Mouse (Mus musculus) inflammation-experienced regulatory T-cells, adult 6 months (primary cell): Measurements from ENCODE around the gene Nt5c. TPM values are rescaled to one million over a fixed set of nuclear protein-coding genes. Genes with fewer than 3 reads are reported as not detected.
"Not testable (repeated sequence)": the region's sequence is repeated elsewhere in the genome, so short reads cannot be mapped to it uniquely, and the experiment has no call there.

ENCODE experiments used
- ATAC-seq: one replicate; pipeline ENCODE4 v1.8.0; 2017
- polyA plus RNA-seq, 3 experiments: library from polyadenylated mRNA; unstranded; fragments of 100-300 nt; shearing (Covaris generic); gene quantifications; one replicate each; pipeline ENCODE4 v1.2.1; 2017

Nt5c gene
- polyA plus RNA-seq, 3 experiments from 2014 or later = 242 to 269 (median 245) TPM

DNA sequence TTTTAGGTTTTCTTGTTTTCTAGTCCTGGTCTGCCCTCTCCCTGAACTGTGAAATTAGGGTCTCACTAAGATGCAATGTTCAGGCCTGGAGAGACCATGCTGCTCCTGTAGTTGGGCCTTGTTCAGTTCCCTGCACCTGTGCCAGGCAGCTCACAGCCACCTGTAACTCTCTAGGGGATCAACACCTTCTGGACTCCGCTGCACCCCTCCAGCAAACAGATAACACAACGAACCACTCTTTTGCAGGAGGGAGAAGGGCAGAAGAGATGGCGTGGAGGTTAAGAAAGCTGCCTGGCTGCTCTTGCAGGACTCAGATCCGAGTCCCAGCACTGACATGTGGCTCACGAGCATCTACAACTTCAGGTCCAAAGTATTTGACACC lies 18.8 kb upstream of the Nt5c start:
- ATAC-seq = no peak

DNA sequence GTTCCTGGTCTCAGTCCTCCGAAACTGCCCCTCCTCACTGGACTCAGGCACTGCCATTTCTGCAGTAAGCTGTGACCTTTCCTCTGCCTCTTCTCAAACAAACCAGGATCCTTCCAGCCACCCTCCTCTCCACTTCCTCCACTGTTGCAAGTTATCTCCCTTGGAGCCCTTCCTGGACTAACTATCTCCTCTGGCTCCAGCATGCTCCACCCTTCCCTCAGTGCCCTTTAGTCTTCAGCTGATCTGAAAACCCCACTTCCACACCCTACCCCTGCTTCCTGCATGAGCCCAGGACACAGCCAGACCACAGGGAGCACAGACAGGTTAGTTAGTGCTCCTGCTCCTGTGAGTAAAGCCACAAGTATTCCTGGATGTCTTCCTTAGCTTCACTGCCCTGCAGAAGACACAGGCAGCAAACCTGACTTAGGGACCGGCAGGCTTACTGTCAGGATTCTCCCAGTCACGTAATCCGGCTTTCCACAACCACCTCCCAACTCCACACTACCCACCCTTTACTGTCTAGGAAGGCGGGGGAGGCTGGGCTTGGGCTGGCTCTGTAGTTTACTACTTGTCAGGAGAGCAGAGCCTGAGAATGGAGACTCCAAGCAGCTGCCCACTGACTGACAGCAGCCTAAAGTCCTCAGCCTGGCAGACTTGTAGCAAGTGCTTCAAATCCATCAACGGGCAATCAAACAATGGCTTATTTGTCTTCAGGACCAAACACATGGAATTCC lies 18.3 kb upstream of the Nt5c start:
- no peak for ATAC-seq

DNA sequence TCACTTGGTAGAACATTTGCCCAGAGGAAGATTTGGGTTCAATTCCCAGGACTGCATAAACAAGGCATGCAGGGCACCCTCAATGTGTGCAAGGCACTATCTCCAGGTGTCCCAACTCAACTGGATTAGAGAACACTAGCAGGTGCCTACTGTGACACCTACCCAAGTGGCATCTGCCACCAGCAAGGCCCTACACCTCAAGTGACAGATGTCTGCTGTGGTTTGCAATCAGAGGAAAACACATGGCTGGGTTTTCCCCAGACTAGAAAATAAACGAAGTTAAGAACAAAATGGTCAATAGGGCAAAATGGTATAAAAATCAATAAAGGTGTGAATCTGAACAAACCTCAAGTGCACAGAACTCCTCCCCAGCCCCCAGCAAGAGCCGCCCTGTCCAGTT lies 16.4 kb upstream of the Nt5c start:
- ATAC-seq = peak; percentile 76

DNA sequence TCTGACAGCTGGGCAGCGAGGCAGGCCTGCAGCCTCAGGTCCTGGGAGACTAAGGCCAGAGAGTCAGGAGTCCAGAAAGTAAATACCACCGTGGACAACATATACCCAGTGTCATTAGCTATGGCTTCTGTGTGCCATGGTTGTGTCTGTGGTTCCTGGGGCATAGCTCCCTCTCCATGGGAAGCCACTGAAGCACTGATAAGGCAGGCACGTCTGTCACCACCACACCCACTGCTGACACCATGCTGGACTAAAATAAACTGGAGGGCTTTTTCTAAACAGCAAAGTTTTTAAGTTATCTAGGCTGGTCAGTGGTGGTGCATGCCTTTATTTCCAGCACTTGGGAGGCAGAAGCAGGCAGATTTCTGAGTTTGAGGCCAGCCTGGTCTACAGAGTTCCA lies 14.9 kb upstream of the Nt5c start:
- no peak for ATAC-seq

DNA sequence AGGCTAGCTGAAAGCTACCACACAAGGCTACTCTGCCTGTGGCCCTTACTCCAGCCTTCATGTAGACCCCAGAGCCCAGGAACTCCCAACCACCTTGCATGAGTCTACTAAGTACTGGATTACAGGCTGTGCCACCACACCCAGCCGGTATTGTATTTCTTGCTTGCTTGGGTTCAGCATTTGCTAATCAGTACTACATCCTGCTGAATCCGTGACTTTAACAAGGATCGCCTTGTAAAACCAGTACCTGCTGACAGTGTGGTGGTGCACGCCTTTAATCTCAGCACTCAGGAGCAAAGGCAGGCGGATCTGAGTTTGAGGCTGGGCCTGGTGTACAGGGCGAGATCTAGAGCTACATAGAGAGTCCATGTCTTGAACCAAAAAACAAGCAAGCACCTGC lies 11.0 kb upstream of the Nt5c start:
- ATAC-seq = no peak

DNA sequence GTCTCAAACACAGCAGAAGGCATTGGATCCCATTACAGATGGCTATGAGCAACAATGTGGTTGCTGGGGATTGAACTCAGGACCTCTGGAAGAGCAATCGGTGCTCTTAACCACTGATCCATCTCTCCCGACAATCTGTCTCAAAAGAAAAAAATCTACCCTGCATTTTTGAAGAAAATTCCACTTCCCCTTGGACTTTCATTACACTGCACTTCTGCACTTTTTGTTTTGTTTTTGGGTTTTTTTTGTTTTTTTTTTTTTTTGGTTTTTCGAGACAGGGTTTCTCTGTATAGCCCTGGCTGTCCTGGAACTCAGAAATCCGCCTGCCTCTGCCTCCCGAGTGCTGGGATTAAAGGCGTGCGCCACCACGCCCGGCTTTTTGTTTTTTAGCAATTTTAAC lies 4.9 kb upstream of the Nt5c start:
- ATAC-seq = not testable (repeated sequence)

DNA sequence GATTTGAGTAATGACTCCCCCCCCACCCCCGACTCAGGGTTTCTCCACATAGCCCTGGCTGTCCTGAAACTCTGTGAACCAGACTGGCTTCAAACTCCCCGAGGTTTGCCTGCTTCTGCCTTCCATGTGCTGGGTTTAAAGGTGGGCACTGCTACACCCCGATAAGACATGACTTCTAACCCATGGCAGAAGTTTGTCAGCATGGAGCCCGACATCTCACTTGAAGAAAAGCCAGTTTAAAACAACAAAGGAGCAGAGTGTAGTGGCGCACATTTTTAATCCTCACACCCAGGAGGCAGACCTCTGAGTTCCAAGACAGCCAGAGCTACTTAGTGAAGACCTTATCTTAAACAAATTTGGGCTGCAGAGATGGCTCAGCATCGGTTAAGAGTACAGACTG lies 725 bp upstream of the Nt5c start:
- ATAC-seq = no peak

DNA sequence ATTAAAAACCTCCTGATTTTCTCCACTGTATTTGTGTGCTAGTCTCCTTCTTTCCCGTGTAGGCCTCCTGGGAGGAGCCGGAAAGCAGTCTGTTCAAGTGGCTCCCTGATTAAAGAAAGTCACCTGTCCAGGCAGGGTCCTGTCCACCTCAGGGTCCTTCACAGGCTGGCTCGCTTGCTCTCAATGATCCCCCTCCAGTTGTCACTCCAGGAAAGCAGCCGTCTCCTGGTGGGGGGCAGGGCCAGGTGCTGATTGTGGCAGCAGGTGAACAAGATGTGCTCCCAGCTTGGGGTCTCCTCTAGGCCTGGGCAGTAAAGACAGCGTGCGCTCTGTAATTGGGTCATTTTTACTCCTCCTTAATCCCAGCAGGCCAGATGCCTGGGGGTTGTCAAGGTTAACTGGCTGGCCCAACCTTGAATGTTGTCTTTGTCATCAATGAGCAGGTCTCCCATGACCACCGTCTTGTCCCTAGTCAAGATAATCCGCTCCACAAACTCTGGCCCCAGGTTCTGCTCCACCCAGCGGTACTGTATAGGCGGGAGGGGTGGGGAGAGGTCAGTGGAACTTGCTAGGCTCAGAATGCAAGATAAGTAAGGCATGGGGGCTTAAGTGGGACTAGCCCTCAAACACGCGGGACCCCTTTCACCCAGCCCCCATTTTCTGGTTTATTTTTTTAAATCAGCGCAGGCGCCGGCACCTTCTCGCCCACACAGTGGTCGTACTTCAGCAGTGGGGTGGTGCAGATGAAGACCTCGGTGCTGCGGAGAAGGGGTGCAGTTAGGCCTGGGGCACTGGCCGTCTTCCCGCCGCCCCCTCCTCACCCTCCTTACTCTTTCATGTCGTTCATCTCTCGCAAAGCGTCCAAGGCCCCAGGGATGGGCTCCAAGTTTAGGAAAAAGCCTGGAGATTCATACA lies 964 bp downstream of the Nt5c start:
- no peak for ATAC-seq

DNA sequence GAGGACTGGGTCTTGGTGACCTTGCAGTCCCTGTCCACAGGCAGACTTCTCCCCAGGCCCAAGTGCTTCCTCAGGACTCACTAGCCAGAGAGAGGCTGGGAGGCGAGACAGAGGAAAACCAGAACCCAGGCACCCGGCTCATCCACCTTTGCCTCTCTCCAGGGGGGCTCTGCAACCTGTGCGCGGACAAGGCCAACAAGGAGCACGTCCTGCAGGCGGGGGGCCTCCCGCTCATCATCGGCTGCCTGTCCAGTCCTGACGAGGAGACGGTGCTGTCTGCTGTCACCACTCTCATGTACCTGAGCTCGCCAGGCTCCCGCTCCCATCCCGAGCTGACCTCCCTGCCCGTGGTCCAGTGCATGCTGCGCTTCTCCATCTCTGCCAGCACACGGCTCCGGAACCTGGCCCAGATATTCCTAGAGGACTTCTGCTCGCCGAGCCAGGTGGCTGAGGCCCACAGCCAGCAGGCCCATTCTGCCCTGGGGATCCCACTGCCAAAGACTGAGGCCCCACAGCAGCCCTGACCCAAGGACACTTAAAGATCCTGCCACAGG lies 3.0 kb downstream of the Nt5c start:
- no peak for ATAC-seq

DNA sequence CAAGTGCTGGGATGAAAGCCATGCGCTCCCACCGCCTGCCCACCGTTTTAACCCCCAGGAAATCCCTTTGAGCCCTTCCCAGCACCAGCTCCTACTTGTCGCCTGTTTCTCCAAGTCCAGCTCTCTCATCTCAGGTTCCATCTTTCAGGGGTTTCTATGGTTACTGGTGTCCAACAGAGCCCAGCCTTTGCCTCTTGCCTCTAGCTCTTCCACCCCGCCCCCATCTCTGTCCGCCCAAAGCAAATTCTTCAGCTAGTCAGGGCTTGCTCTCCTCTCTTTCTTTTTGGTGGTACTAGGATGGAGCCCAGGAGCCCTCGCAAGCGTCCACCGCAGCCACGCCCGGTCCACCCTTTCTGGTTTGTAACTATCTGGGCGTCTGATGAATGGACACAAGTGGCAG lies 6.5 kb downstream of the Nt5c start:
- ATAC-seq = no peak

DNA sequence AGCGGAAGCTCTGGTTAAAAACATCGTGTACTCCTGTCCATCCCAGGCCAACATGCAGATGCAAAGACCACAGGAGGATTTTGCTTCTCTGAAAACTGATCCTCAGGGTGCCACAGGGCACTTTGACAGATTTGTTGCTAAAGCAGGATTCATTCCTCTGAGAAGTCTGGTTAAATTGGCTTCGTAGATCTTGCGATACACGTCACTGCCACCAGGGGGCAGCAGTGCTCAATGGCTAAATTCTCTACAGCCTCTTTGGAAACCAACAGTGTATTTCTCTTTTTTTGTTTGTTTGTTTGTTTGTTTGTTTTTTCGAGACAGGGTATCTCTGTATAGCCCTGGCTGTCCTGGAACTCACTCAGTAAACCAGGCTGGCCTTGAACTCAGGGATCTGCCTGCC lies 7.9 kb downstream of the Nt5c start:
- peak; percentile 36 for ATAC-seq

DNA sequence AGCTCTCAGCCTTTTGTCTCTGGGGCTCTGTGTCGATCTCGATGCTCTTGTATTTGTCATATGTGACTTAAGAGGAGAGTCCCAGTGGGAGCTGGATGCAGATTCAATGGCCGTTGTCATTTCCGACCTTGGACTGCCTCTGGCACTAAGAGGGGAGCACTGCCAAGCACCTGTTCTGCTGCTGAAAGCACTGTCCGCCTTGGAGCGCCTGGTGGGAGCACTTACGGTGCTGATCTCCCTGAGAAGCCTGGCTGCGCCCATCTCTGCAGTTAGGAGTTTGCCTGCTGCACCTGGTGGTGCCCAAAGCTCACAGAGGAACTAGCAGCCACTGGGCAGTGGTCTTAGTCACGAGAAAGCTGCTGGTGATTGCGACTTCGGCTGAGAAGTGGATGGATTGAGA lies 8.4 kb downstream of the Nt5c start:
- no peak for ATAC-seq

DNA sequence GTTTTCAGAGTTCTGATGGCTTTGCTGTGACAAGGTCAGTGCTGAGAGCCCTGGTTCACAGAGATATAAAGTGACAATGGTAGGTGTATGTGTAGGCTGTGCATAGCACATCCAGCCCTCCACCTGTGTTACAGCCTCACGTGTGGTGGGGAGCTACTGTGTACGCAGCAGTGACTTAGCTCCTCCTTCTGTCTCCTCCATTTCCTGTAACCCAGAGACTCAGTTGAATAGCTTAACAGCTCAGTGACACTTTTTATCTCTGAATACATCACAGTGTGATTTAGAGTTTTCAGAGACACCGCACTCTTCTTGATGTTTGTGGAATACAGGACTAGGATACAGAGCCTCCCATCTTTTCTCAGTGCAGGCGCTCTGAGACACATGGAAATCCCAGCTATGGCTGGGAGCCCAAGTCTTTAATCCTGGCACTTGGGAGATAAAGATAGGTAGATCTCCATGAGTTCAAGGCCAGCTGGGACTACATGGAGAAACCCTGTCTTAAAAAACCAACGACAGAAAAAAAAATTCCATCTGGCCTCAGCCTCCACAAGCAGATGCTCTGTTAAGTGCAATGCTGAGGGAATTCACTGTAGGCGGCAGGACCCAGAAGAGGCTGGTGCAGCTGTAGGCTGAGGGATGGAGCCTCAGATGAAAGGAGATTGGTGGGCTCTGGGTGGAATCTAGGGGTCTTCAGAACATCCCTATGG lies 10.0 kb downstream of the Nt5c start:
- peak; percentile 95 for ATAC-seq

DNA sequence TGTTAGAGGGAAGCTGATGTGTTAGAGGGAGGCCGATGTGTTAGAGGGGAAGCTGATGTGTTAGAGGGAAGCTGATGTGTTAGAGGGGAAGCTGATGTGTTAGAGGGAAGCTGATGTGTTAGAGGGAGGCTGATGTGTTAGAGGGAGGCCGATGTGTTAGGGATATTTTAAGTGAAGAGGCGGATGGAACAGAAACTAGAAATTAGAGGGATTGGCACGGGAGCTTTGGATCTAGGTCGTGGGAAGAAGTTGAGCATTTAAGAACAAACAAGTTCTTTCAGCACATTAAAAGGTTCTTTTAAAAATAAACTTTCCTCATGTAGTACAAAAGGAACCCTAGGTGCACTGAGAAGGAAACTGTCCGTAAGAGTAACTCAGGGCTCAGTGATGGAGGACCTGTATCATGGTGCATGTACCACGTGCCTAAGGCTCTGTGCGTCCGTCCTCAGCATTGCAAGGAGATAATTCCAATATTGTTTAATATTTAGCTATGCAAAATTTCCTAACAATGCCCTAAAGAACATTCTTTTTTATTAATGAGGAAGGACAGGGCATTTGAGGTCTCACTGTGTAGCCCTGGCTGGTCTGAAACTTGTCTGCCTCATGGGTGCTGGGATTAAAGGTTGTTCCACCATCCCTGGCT lies 13.2 kb downstream of the Nt5c start:
- no peak for ATAC-seq

DNA sequence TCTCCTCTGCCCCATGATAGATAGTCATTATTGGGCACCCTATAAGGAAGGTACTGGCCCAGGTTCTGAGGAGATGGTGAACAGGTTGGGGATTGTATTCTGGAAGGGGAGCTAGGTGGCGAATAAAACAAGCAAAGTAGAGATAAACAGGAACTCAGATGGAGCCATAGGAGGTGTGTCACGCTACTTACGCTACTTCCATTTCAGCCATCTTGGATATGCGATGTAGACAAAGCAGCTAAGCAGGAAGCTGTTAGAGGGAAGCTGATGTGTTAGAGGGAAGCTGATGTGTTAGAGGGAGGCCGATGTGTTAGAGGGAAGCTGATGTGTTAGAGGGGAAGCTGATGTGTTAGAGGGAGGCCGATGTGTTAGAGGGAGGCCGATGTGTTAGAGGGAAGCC lies 14.3 kb downstream of the Nt5c start:
- ATAC-seq = peak; percentile 29

DNA sequence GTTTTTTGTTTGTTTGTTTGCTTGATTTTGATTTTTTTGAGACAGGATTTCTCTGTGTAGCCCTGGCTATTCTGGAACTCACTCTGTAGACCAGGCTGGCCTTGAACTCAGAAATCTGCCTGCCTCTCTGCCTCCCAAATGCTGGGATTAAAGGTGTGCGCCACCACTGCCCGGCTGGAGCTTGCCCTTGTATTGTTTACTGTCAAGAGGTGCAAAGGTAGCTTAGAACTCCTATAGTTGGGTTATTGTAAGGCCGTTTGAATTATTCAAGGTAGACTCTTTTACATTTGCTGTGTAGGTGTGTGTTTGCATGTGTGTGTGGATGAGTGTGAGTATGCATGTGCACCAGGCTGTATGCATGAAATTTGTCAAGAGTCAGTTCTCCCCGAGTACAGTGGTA lies 15.0 kb downstream of the Nt5c start:
- not testable (repeated sequence) for ATAC-seq

DNA sequence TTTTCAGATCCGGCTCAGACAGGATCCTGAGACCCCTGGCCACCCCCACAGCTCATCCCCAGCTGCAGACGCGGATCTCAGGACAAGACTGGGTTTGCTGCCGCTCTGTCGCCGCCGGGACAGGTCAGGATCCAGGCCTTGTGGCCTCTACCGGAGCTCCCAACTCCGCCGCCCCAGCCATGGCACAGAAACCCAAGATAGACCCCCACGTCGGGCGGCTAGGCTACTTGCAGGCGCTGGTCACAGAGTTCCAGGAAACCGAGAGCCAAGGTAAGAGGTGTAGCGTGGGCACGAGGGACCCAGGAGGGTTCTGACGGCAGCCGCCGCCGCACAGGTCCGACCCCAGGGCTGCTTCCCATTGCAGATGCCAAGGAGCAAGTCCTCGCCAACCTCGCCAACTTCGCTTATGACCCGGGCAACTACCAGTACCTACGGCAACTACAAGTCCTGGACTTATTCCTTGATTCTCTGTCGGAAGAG lies 15.9 kb downstream of the Nt5c start:
- no peak for ATAC-seq

DNA sequence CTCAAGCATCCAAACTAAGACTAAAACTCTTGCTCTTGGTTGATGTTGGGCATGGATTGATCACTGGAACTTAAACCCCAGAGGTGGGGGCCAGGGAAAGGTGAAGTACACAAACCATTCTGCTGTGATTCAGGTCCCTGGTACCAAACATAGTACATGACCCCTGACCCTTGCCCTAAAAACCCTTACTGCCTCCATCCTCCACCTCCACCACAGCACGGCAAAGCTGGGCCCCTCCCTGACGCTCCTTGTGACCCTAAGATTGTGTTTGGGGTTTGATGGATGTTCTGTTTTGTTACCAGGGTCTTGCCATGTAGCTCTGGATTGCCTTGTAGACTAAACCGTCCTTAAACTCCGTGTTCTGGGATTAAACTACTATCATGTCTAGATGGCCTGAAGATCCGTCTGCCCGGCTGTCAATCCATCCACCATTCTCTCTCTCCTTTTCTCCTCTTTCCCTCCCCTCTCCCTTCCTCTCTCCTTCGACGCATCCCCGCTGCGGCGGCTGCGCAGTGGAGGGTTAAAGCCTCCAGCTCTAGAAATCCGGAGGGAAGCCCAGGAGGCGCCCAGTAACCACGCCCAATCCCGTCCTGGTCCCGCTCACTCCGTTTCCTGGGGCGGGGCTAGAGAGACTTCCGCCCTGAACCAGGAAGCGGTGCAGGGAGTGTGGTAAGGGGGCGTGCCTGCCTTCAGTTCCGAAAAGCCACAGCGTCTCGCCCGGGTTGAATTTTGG lies 16.5 kb downstream of the Nt5c start, which contains the start of gene Armc7:
TSS of gene Armc7 (plus strand) at position 643 of the 733 bp plus-strand sequence.
- ATAC-seq = peak; percentile 92

DNA sequence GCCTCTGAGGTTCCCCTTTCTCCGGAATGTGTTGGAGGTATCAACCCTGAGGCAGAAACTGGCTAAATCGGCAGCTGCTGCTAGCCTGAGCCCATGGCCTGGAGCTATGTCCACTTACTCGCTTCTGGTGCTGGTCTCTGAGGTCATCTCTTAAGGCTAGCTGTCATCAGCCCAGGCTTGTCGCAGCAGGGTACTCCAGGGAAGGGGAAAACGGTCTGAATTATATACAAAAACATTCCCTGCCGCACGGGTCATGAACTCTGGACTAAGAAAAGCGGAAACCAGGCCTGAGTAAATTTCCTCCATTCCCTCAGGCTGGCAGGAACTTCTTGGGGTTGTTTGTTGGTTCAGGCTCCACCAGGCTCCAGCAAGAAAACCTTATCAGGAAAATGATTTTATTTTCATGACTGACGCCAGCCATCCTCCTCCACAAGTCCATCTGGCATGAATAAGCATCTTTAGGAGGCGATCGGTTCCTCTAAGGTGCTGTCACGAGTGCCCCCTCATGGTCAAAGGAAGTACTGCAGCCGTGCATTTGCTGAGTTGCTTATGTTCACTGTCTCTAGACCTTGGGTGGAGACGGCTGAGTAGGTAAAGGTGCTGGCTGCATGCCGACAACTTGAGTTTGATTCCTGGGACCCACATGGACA lies 17.9 kb downstream of the Nt5c start:
- peak; percentile 21 for ATAC-seq

DNA sequence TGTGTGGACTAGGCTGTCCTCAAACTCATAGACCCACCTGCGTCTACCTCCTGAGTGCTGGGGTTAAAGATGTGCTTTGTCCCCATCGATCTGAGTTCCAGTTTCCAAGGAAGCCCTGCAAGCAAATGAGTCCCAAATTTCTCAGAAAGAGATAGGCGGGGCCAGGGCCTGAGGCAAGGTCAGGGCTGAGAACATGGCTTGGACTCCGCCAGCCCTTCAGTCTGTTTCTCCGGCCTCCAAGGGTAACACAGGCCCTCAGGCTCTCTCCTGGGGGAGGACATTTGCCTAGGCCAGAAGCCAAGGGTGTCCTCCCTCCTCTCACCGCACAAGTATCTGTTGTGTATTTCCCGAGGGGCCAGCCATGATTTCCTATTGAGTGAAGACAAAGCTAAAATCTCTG lies 19.5 kb downstream of the Nt5c start:
- ATAC-seq = no peak

DNA sequence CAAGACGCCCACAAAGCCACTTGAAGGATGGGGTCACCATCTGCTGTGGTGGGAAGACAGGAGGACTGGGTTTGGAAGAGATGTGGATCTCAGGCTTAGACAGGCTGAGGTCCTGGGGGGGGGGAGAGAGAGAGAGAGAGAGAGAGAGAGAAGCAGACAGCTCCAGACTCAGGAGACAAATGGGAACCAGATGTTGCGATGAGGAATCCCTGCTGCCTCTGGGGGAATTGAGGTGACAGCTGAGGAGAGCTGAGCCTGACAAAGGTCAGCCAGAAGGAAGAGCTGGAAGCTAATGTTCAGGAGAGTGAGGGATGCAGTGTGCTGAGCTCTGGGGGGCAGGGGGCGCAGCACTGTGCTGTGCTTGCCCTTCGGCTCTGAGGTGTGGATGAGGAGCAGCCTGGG lies 24.4 kb downstream of the Nt5c start:
- ATAC-seq = no peak
